Mouse (Mus musculus): ENCODE data around the gene Nme7. TPM values are rescaled to one million over a fixed set of nuclear protein-coding genes. Genes with fewer than 3 reads are reported as not detected.

Nme7 gene
- total and polyA plus RNA-seq, 3 experiments, result 23.5 to 33.2 (median 25.3) TPM

DNA sequence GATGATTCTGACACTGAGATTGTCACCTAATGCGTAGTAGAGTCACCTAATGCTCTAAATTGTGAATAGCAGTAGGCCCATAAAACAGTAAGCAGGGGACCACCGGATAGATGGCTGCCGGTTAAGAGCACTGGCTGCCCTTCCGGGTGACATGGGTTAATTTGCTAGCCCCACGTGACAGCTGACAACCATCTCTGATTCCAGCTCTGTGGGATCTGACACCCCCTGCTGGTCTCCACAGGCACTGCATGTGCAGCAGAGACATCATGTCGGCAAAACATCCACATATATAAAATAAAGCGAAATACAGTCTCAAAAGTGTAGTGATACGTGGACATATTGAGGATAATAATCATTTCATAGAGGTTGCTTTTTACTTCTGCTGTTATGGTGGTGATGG lies 11.3 kb downstream of the Nme7 start:
- Histone ChIP-seq H3K79me2 (replicated peaks; ENCODE audit: control insufficient read depth, extremely low read depth, insufficient read depth, poor library complexity, severe bottlenecking) (no peaks in the 10 kb centered on the region), H3K27ac (ENCODE audit: insufficient read depth, low read depth) (no peak overlapping the region), H3K4me3 (replicated peaks in 1 of 3; ENCODE audit: low read depth in 2 of 3, low read length in 2 of 3, poor library complexity in 1 of 3) (no peak overlapping the region), H3K27me3 (replicated peaks) (no peaks in the 10 kb centered on the region), H3K9ac (ENCODE audit: insufficient read depth, low read depth) (no peak overlapping the region), H3K9me3 (replicated peaks; ENCODE audit: low read length) (no peaks in the 10 kb centered on the region), H3K4me2 (ENCODE audit: insufficient read depth, low read depth, poor library complexity, severe bottlenecking) (no peak overlapping the region), H3K36me3 (replicated peaks in 1 of 2; ENCODE audit: control insufficient read depth in 1 of 2, insufficient read depth in 1 of 2, low read length in 1 of 2) (peaks cover 11 to 56% of the 10 kb centered on the region in 2 experiments), H3K4me1 (ENCODE audit: control insufficient read depth in 1 of 2, insufficient read depth in 2 of 2) (no peaks in the 10 kb centered on the region)
- peak; percentile 39 for DNase-seq (ENCODE audit: extremely low read depth)
- TF ChIP-seq USF1 (IDR thresholded peaks at IDR 0.05; ENCODE audit: low read depth, low read length) (no peak; the same call in 1 of the 2 replicates), RAD21 (IDR thresholded peaks at IDR 0.05; ENCODE audit: low read depth, low read length) (peak; percentile 29), CTCF (conservative IDR thresholded peaks at IDR 0.05 in 1 of 2, IDR thresholded peaks at IDR 0.05 in 1 of 2; ENCODE audit: low read depth in 2 of 2, low read length in 2 of 2) (peak; percentile 53 to 76; a peak in 3 of 4 replicates)
- dilution Hi-C loops (cut with MboI; ENCODE audit: extremely low pct_ligation_motif_present, extremely low pct_unique_long_range_greater_than_20kb, low sequenced_read_pairs), result no loop called here
- in situ Hi-C loops (cut with MboI; ENCODE audit: low pct_ligation_motif_present, low pct_unique_long_range_greater_than_20kb, low sequenced_read_pairs), result loop anchor here (25.0 kb wide), 1 partner anchor 797 kb away; no protein-coding TSS in a partner anchor

DNA sequence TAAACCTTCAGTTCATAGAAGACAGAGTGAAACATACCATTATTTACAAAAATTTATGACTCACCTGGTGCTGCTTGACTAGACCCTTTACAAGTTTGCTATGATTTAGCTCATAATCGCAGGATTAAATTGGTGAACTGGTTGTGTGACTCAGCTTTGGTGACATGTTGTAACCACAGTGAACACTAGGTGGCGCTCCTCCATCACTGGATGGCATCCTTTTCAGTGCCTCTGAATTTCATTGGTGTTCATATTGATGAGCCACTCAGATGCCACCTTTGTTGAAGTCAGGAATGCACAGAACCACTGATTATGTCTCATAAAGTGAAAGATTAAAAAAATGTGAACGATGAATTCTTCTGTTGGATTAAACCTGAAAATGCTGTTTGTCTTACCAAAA lies 12.8 kb downstream of the Nme7 start:
- Histone ChIP-seq H3K36me3 (replicated peaks in 1 of 2; ENCODE audit: control insufficient read depth in 1 of 2, insufficient read depth in 1 of 2, low read length in 1 of 2) (peaks cover 11 to 57% of the 10 kb centered on the region in 2 experiments), H3K4me1 (ENCODE audit: control insufficient read depth in 1 of 2, insufficient read depth in 2 of 2) (no peaks in the 10 kb centered on the region), H3K9ac (ENCODE audit: insufficient read depth, low read depth) (no peak overlapping the region), H3K4me2 (ENCODE audit: insufficient read depth, low read depth, poor library complexity, severe bottlenecking) (no peak overlapping the region), H3K9me3 (replicated peaks; ENCODE audit: low read length) (no peaks in the 10 kb centered on the region), H3K27me3 (replicated peaks) (no peaks in the 10 kb centered on the region), H3K27ac (ENCODE audit: insufficient read depth, low read depth) (no peak overlapping the region), H3K4me3 (replicated peaks in 1 of 3; ENCODE audit: low read depth in 2 of 3, low read length in 2 of 3, poor library complexity in 1 of 3) (no peak overlapping the region), H3K79me2 (replicated peaks; ENCODE audit: control insufficient read depth, extremely low read depth, insufficient read depth, poor library complexity, severe bottlenecking) (no peaks in the 10 kb centered on the region)
- dilution Hi-C loops (cut with MboI; ENCODE audit: extremely low pct_ligation_motif_present, extremely low pct_unique_long_range_greater_than_20kb, low sequenced_read_pairs), result no loop called here
- DNase-seq (ENCODE audit: extremely low read depth), result peak; percentile 77
- peak; percentile 93 for TF ChIP-seq RAD21 (IDR thresholded peaks at IDR 0.05; ENCODE audit: low read depth, low read length)
- TF ChIP-seq SMC3 (IDR thresholded peaks at IDR 0.05; ENCODE audit: low read depth, low read length), result peak; percentile 73
- TF ChIP-seq KAT2A (IDR thresholded peaks at IDR 0.05; ENCODE audit: insufficient replicate concordance, low read length), result no peak
- TF ChIP-seq USF1 (IDR thresholded peaks at IDR 0.05; ENCODE audit: low read depth, low read length), result no peak
- no peak for TF ChIP-seq ZKSCAN1 (IDR thresholded peaks at IDR 0.05; ENCODE audit: borderline replicate concordance, low read depth, low read length)
- TF ChIP-seq CTCF (conservative IDR thresholded peaks at IDR 0.05 in 1 of 2, IDR thresholded peaks at IDR 0.05 in 1 of 2; ENCODE audit: low read depth in 2 of 2, low read length in 2 of 2), result peak; percentile 88 to 92
- no peak for TF ChIP-seq MEF2A (IDR thresholded peaks at IDR 0.05; ENCODE audit: borderline replicate concordance, low read depth, low read length)
- no peak for TF ChIP-seq NELFE (IDR thresholded peaks at IDR 0.05; ENCODE audit: low read depth, low read length)
- no peak for TF ChIP-seq MAX (IDR thresholded peaks at IDR 0.05; ENCODE audit: low read length)
- no peak for TF ChIP-seq RCOR1 (conservative IDR thresholded peaks at IDR 0.05; ENCODE audit: low read depth, low read length)
- TF ChIP-seq SIN3A (IDR thresholded peaks at IDR 0.05; ENCODE audit: low read length), result no peak
- TF ChIP-seq BHLHE40 (IDR thresholded peaks at IDR 0.05; ENCODE audit: low read depth, low read length), result no peak
- in situ Hi-C loops (cut with MboI; ENCODE audit: low pct_ligation_motif_present, low pct_unique_long_range_greater_than_20kb, low sequenced_read_pairs), result loop anchor here (25.0 kb wide), 1 partner anchor 796 kb away; no protein-coding TSS in a partner anchor

- Histone ChIP-seq H3K9ac (ENCODE audit: insufficient read depth, low read depth) (no peak overlapping the region), H3K79me2 (replicated peaks; ENCODE audit: control insufficient read depth, extremely low read depth, insufficient read depth, poor library complexity, severe bottlenecking) (no peaks in the 10 kb centered on the region), H3K36me3 (replicated peaks in 1 of 2; ENCODE audit: control insufficient read depth in 1 of 2, insufficient read depth in 1 of 2, low read length in 1 of 2) (peaks cover 11 to 57% of the 10 kb centered on the region in 2 experiments), H3K4me3 (replicated peaks in 1 of 3; ENCODE audit: low read depth in 2 of 3, low read length in 2 of 3, poor library complexity in 1 of 3) (no peak overlapping the region), H3K27me3 (replicated peaks) (no peaks in the 10 kb centered on the region), H3K27ac (ENCODE audit: insufficient read depth, low read depth) (no peak overlapping the region), H3K4me2 (ENCODE audit: insufficient read depth, low read depth, poor library complexity, severe bottlenecking) (no peak overlapping the region), H3K4me1 (ENCODE audit: control insufficient read depth in 1 of 2, insufficient read depth in 2 of 2) (no peaks in the 10 kb centered on the region), H3K9me3 (replicated peaks; ENCODE audit: low read length) (no peaks in the 10 kb centered on the region)
- in situ Hi-C loops (cut with MboI; ENCODE audit: low pct_ligation_motif_present, low pct_unique_long_range_greater_than_20kb, low sequenced_read_pairs), result loop anchor here (25.0 kb wide), 1 partner anchor 795 kb away; no protein-coding TSS in a partner anchor
- no peak for DNase-seq (ENCODE audit: extremely low read depth)
- dilution Hi-C loops (cut with MboI; ENCODE audit: extremely low pct_ligation_motif_present, extremely low pct_unique_long_range_greater_than_20kb, low sequenced_read_pairs), result no loop called here
- TF ChIP-seq E2F4 (IDR thresholded peaks at IDR 0.05; ENCODE audit: insufficient replicate concordance, low read depth, low read length) (no peak), CHD2 (IDR thresholded peaks at IDR 0.05; ENCODE audit: low read length) (no peak), ZMIZ1 (IDR thresholded peaks at IDR 0.05; ENCODE audit: low read depth, low read length) (no peak), SIN3A (IDR thresholded peaks at IDR 0.05; ENCODE audit: low read length) (no peak), ELF1 (IDR thresholded peaks at IDR 0.05; ENCODE audit: low read depth, low read length) (no peak), KAT2A (IDR thresholded peaks at IDR 0.05; ENCODE audit: insufficient replicate concordance, low read length) (no peak), ZC3H11A (IDR thresholded peaks at IDR 0.05; ENCODE audit: low read depth, low read length) (no peak), RAD21 (IDR thresholded peaks at IDR 0.05; ENCODE audit: low read depth, low read length) (no peak), MAFK (IDR thresholded peaks at IDR 0.05; ENCODE audit: insufficient replicate concordance, low read length) (no peak), PAX5 (IDR thresholded peaks at IDR 0.05; ENCODE audit: low read length) (no peak), IRF4 (IDR thresholded peaks at IDR 0.05; ENCODE audit: low read depth, low read length) (no peak), JUND (conservative IDR thresholded peaks at IDR 0.05; ENCODE audit: low read depth, low read length) (no peak), EP300 (IDR thresholded peaks at IDR 0.05; ENCODE audit: low read length) (no peak), CHD1 (IDR thresholded peaks at IDR 0.05; ENCODE audit: low read depth, low read length) (no peak), USF2 (conservative IDR thresholded peaks at IDR 0.05; ENCODE audit: low read depth, low read length) (no peak), CTCF (conservative IDR thresholded peaks at IDR 0.05 in 1 of 2, IDR thresholded peaks at IDR 0.05 in 1 of 2; ENCODE audit: low read depth in 2 of 2, low read length in 2 of 2) (no peak), SMC3 (IDR thresholded peaks at IDR 0.05; ENCODE audit: low read depth, low read length) (no peak)
Observed at GRCm38 (mm10) chr1:164317261-164317660, 13.3 kb downstream of the Nme7 start.

All from CH12.LX (cell line).